8 mouse cellular contexts compared by ENCODE assay signal in the genomic region with DNA sequence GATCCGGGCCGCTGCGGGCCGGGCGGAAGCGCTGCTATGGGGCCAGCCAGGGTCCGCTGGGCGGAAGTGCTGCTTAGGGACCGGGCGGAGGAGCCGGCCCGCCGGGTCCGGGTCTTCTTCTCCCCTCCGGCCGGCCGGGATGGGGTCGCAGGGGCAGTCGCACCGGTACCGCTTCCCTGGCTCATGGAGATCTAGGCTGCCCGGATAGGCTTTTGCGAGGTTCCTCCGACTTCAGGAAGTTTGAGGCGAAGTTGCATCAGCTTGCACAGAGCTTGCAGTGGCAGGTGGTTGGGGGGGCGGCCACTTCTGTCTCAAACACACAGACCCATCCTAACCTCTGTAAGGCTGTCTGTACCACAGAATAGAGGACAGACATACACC. TPM values are rescaled to one million over a fixed set of nuclear protein-coding genes. Genes with fewer than 3 reads are reported as not detected.
DNase-seq lines count a peak whose midpoint lies in the region; ATAC-seq and TF ChIP-seq lines count a peak whose summit lies in the region.

No protein-coding gene starts in this region.

- H3K27ac ChIP-seq in cerebellum, adult 2 months (ENCODE audit: insufficient read depth, low read length) = peak overlapping the region; percentile 67
- peak overlapping the region; percentile 92 for H3K27ac ChIP-seq in embryonic facial prominence, embryonic 11.5 days (replicated peaks; ENCODE audit: low read depth, low read length)
- peak overlapping the region; percentile 54 for H3K27ac ChIP-seq in macrophage

- H3K36me3 ChIP-seq in embryonic facial prominence, embryonic 11.5 days (replicated peaks; ENCODE audit: control insufficient read depth, insufficient read depth, low read depth, low read length) = no peaks in the 10 kb centered on the region
- no peaks in the 10 kb centered on the region for H3K36me3 ChIP-seq in macrophage (ENCODE audit: inconsistent target)

- H3K79me2 ChIP-seq in macrophage (ENCODE audit: inconsistent target) = peaks cover 50% of the 10 kb centered on the region

- peak overlapping the region; percentile 64 for H3K4me2 ChIP-seq in embryonic facial prominence, embryonic 11.5 days (ENCODE audit: low read depth, low read length)

- peak overlapping the region; percentile 91 for H3K9ac ChIP-seq in embryonic facial prominence, embryonic 11.5 days (replicated peaks; ENCODE audit: low read length)

- no peaks in the 10 kb centered on the region for H3K9me3 ChIP-seq in embryonic facial prominence, embryonic 11.5 days (replicated peaks; ENCODE audit: control insufficient read depth, low read length)

- no peak for TF ChIP-seq POLR2A in cerebellum, adult 2 months (IDR thresholded peaks at IDR 0.05; ENCODE audit: borderline replicate concordance, insufficient read depth, low read length)

- DNase-seq in cerebellum, adult 2 months = no peak
- DNase-seq in cerebellum, adult 8-10 months = no peak
- peak; percentile 7 for DNase-seq in ovary, adult 18-20 months (ENCODE audit: low spot score)
- no peak for DNase-seq in ovary, postnatal 10 days (ENCODE audit: low spot score)
- DNase-seq in embryonic facial prominence, embryonic 11.5 days (ENCODE audit: low spot score) = no peak
- peak; percentile 79 for DNase-seq in thymus, postnatal 4 days

- H3K4me1 ChIP-seq in cerebellum, adult 2 months (ENCODE audit: control insufficient read depth, insufficient read depth, low read length) = peaks cover 2% of the 10 kb centered on the region; the same call in 1 of the 2 replicates
- peaks cover 2% of the 10 kb centered on the region; the same call in 1 of the 2 replicates for H3K4me1 ChIP-seq in embryonic facial prominence, embryonic 11.5 days (ENCODE audit: control insufficient read depth, insufficient read depth, low read length)

- H3K4me3 ChIP-seq in cerebellum, adult 2 months (replicated peaks; ENCODE audit: insufficient read depth, low read depth, low read length) = peak overlapping the region; percentile 93
- peak overlapping the region; percentile 65 for H3K4me3 ChIP-seq in embryonic facial prominence, embryonic 11.5 days (ENCODE audit: low read depth, low read length)
- H3K4me3 ChIP-seq in macrophage (ENCODE audit: inconsistent target) = peak overlapping the region; percentile 74

- H3K27me3 ChIP-seq in cerebellum, adult 2 months (ENCODE audit: control insufficient read depth, insufficient read depth, low read length) = no peaks in the 10 kb centered on the region
- H3K27me3 ChIP-seq in embryonic facial prominence, embryonic 11.5 days (ENCODE audit: control insufficient read depth, insufficient read depth, low read length) = no peaks in the 10 kb centered on the region

- no peak for TF ChIP-seq CTCF in cerebellum, adult 2 months (IDR thresholded peaks at IDR 0.05; ENCODE audit: borderline replicate concordance, insufficient read depth, low read depth, low read length)

- WGBS in cerebellum, adult 2 months = under 1% methylated on average over 26 of the region's 26 CpGs
- under 1% methylated on average over 23 of the region's 26 CpGs for WGBS in embryonic facial prominence, embryonic 11.5 days
- WGBS in macrophage (ENCODE audit: missing documents) = 0% methylated on average over 26 of the region's 26 CpGs

- ATAC-seq in embryonic facial prominence, embryonic 11.5 days (replicated peaks; ENCODE audit: insufficient number of reproducible peaks, low FRiP score, low TSS enrichment, low read depth) = peak; percentile 75
- peak; percentile 51 for ATAC-seq in inflammation-experienced regulatory T-cells, adult 6 months

RNA-seq across cellular contexts. Expression of a gene that starts 0.5 kb away (rescaled TPM):
- polyA plus RNA-seq in cerebellum, adult 2 months (2012; rRNA removed) = 10.7 and 11.6 TPM in 2 replicates
- polyA plus RNA-seq in embryonic facial prominence, embryonic 11.5 days (2014; fragmentation: Nextera tagmentation; extraction: Ambion mirVana) = 6.7 and 6.9 TPM in 2 replicates
- 10 to 100 TPM; 15.3 to 21.5 (median 20.5) TPM for polyA plus RNA-seq in inflammation-experienced regulatory T-cells, adult 6 months (2017; shearing (Covaris generic))
- total RNA-seq in macrophage (2018; cell fraction: chromatin; rRNA removed) = 10 to 100 TPM; 10.4 to 45.2 (median 30.0) TPM
- total RNA-seq in macrophage (2018; cell fraction: cytosol; rRNA removed) = 10 to 100 TPM; 18.8 to 42.0 (median 31.4) TPM
- 10 to 100 TPM; 19.8 to 81.1 (median 55.9) TPM for total RNA-seq in macrophage (2018; cell fraction: nucleus; rRNA removed)
- 21.1 to 26.6 TPM (median 21.3 TPM) in 3 replicates for polyA plus RNA-seq in macrophage (2018)

RNA-seq across cellular contexts. Expression of a gene that starts 25.5 kb away (rescaled TPM):
- 10.5 and 10.6 TPM in 2 replicates for polyA plus RNA-seq in cerebellum, adult 2 months (2012; rRNA removed)
- 7.9 and 8.3 TPM in 2 replicates for polyA plus RNA-seq in embryonic facial prominence, embryonic 11.5 days (2014; fragmentation: Nextera tagmentation; extraction: Ambion mirVana)
- polyA plus RNA-seq in inflammation-experienced regulatory T-cells, adult 6 months (2017; shearing (Covaris generic)) = not detected
- 1 to 10 TPM in 1 of 26 experiments, under 1 TPM in 4, not detected in 21; 0.07 to 2.4 (median 0.10) TPM for total RNA-seq in macrophage (2018; cell fraction: chromatin; rRNA removed)
- under 1 TPM in 8 of 26 experiments, not detected in 18; under 0.01 to 0.04 (median 0.01) TPM for total RNA-seq in macrophage (2018; cell fraction: cytosol; rRNA removed)
- total RNA-seq in macrophage (2018; cell fraction: nucleus; rRNA removed) = under 1 TPM in 7 of 26 experiments, not detected in 19; 0.04 to 0.62 (median 0.10) TPM
- not detected in 3 replicates for polyA plus RNA-seq in macrophage (2018)

Comparison
In these comparisons a context has a peak if more than half of its experiments do, and no peak if none do; other contexts are left out.
1. DNase-seq: peak in ovary, adult 18-20 months (single experiment) and thymus, postnatal 4 days (single experiment); none in cerebellum, adult 2 months (0 of 2), cerebellum, adult 8-10 months (single experiment), ovary, postnatal 10 days (single experiment) and embryonic facial prominence, embryonic 11.5 days (single experiment).
2. Peak in every context shown above with its lines, with median percentiles within 50 percentile points of each other: H3K27ac ChIP-seq and H3K4me3 ChIP-seq.